Mouse (Mus musculus) liver, embryonic 14.5 days (tissue): ENCODE results near the gene Celf2.

ENCODE experiments used
- CTCF ChIP-seq: IDR thresholded peaks from 2 replicates; pipeline ENCODE4 v1.5.1; 2016; ENCODE audit warnings: antibody characterized with exemption, low read depth, control low read depth
- EP300 ChIP-seq: IDR thresholded peaks from 2 replicates; pipeline ENCODE4 v1.6.1; 2016; ENCODE audit warnings: antibody characterized with exemption, low read depth

DNA sequence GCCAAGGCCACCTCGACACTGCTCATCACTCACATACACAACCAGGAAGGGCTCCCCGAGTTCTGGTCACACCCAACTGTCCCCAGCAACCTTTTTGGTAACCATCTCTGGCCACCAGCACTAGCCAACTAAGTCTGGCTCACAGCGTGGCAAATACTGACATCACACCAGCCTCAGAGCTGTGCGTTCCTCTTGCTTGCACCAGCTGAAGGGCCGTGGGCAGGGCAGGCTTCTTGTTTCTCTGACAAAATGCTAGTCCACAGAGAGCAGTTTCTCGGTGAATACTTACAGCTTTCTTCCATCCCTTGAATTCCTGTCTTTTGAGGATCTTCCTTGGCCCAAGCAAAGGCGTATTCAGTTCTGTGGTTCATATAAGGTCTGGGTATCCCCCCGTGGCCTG lies 565.7 kb downstream of the Celf2 start:
- no peak for TF ChIP-seq EP300
- TF ChIP-seq CTCF: no peak
